Mouse (Mus musculus) limb, embryonic 12.5 days (tissue): ENCODE data around the gene Nrtn. TPM values are rescaled to one million over a fixed set of nuclear protein-coding genes. Genes with fewer than 3 reads are reported as not detected.

Experiments used
- ATAC-seq: fragments of 200-750 bp; cut with Nextera tagmentation; 2 replicates; pipeline ENCODE4 v1.8.0; 2017; ENCODE audit warnings: low read depth, moderate TSS enrichment; ENCODE audit not compliant: insufficient number of reproducible peaks, insufficient read depth, low FRiP score, low TSS enrichment
- H3K27ac ChIP-seq: fragments of 300-500 bp; sonication (generic); 2 replicates; pipeline ENCODE4 v1.5.1; 2016; ENCODE audit warnings: mild to moderate bottlenecking, moderate library complexity
- H3K27me3 ChIP-seq: fragments of 300-500 bp; sonication (generic); 2 replicates; pipeline ENCODE4 v1.6.1; 2016; ENCODE audit warnings: mild to moderate bottlenecking, moderate library complexity
- H3K36me3 ChIP-seq: fragments of 300-500 bp; sonication (generic); 2 replicates; pipeline ENCODE4 v1.6.1; 2016; ENCODE audit warnings: mild to moderate bottlenecking, moderate library complexity
- H3K4me1 ChIP-seq: fragments of 300-500 bp; sonication (generic); replicated peaks from 2 replicates; pipeline ENCODE4 v1.6.1; 2016
- H3K4me2 ChIP-seq: fragments of 300-500 bp; sonication (generic); 2 replicates; pipeline ENCODE4 v1.6.1; 2016; ENCODE audit warnings: mild to moderate bottlenecking, moderate library complexity
- H3K4me3 ChIP-seq: fragments of 300-500 bp; sonication (generic); replicated peaks from 2 replicates; pipeline ENCODE4 v1.5.1; 2016; ENCODE audit warnings: mild to moderate bottlenecking
- H3K9ac ChIP-seq: fragments of 300-500 bp; sonication (generic); replicated peaks from 2 replicates; pipeline ENCODE4 v1.6.1; 2016; ENCODE audit warnings: mild to moderate bottlenecking, moderate library complexity
- H3K9me3 ChIP-seq: fragments of 300-500 bp; sonication (generic); 2 replicates; pipeline ENCODE4 v1.6.1; 2016; ENCODE audit warnings: mild to moderate bottlenecking, moderate library complexity
- WGBS: fragments of 180-500 bp; shearing (Covaris S2); methylation state at CpG from one replicate; pipeline ENCODE4 v1.1.7; 2016; 5-methylcytosine and 5-hydroxymethylcytosine counted together
- polyA plus RNA-seq: library from polyadenylated mRNA; unstranded; fragments of >200 nt; fragmentation: Nextera tagmentation; extraction: Ambion mirVana; gene quantifications from 2 replicates; pipeline ENCODE4 v1.2.1, GENCODE M21; 2016

Gene Nrtn
- polyA plus RNA-seq, 1 experiment from 2014 or later = 19.6 TPM

DNA sequence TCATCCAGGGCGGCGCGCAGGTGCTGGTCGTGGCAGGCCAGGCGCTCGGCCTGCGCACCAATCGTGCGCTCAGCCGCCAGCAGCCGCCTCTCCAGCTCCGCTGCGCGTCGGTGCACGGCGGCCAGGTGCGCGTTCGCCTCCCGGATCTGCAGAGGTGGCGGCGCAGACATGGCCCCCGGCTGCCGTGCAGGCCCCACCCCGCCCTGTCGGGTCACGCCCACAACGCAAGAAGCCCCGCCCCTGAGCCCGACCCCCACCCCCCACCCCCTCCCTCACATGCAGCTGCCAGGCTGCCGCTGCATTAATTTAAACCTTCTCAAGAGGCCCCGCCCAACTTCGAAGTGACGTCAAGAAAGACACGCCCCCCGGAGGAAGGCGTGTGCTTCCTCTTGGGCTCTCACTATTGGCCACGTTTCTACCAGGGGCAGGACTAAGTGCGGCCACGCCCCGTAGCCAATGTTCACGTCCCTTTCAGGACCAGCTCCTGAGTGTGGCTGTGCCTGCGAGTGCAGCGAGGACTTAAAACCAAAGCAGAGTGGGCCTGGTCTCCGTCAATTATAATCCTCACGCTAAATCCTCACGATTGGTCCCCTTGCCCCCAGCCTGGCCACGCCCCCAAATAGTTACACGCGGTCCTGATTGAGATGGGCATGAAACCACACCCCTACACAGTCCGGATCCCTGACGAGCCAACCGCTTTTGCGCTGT lies 40.5 kb downstream of the Nrtn start:
- peak overlapping the region; percentile 82 for H3K4me3 ChIP-seq
- H3K9me3 ChIP-seq = no peaks in the 10 kb centered on the region
- H3K9ac ChIP-seq = peak overlapping the region; percentile 91
- no peaks in the 10 kb centered on the region for H3K27me3 ChIP-seq
- peaks cover 24% of the 10 kb centered on the region for H3K36me3 ChIP-seq
- peak; percentile 92 for ATAC-seq
- peaks cover 32% of the 10 kb centered on the region for H3K4me1 ChIP-seq
- H3K27ac ChIP-seq = peak overlapping the region; percentile 85
- peak overlapping the region; percentile 77 for H3K4me2 ChIP-seq
- under 1% methylated on average over 55 of the region's 55 CpGs for WGBS

DNA sequence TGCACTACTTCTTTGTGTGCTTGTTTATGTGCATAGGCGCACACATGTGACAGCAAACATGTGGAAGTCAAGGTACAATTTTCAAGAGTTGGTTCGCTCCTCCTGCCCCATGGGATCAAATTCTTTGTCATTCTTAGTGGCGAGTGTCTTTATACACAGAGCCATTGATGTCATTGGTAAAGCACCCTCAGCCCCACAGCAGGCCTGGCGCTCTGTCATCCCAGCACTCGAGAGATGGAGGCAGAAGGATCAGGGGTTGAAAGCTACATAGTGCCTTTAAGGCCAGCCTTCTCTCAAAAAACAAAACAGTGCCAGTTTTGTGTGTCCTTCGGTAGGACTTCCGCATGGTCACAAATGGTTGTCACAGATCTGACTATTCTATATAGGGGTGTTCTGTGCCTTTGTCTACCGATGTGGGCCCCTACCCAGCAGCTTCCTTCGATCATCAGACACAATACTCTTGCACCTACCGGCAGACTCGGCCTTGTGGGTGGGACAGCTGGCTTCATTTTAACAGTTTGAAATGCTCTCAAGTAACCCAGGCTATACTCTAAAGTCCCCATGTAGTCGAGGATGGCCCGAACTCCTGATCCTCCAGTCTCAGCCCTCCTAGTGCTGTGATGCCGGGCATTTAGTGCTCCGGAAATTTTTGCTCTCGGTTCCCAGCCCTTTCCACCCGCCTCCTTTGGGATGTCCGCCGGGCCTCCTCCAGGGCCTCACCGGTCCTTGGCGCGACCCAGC lies 41.2 kb downstream of the Nrtn start:
- 26% methylated on average over 22 of the region's 22 CpGs for WGBS
- Histone ChIP-seq H3K4me1 (peaks cover 30% of the 10 kb centered on the region), H3K27ac (peak overlapping the region; percentile 85), H3K27me3 (no peaks in the 10 kb centered on the region), H3K4me2 (peak overlapping the region; percentile 77), H3K4me3 (peak overlapping the region; percentile 82), H3K36me3 (peaks cover 24% of the 10 kb centered on the region), H3K9me3 (no peaks in the 10 kb centered on the region), H3K9ac (peak overlapping the region; percentile 74)
- peak; percentile 21; the same call in 1 of the 2 replicates for ATAC-seq

DNA sequence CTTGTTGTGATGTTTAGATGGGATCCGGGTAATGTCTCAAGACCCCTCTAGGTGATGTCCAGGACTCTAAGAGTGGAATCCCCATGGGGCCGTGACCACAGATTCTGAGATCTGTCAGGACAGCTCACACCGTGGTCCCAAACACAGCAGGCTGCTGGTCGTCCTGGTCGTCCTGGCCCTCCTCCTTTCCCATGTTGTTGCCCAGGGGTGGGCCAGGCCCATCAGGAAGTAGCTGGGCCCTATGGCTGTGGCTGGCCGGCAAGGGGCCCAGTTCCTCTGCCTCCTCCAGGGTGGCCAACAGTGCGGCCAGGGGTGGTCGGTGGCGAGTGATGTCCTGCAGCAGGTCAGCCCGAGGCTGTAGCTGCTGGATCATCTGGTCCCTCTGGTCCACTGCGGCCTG lies 42.0 kb downstream of the Nrtn start:
- Histone ChIP-seq H3K9me3 (no peaks in the 10 kb centered on the region), H3K27ac (no peak overlapping the region), H3K36me3 (peaks cover 26% of the 10 kb centered on the region), H3K4me3 (peak overlapping the region; percentile 82), H3K4me2 (peak overlapping the region; percentile 77), H3K4me1 (peaks cover 30% of the 10 kb centered on the region), H3K27me3 (no peaks in the 10 kb centered on the region), H3K9ac (peak overlapping the region; percentile 74; the same call in 1 of the 2 replicates)
- 51% methylated on average over 11 of the region's 11 CpGs for WGBS
- no peak for ATAC-seq

DNA sequence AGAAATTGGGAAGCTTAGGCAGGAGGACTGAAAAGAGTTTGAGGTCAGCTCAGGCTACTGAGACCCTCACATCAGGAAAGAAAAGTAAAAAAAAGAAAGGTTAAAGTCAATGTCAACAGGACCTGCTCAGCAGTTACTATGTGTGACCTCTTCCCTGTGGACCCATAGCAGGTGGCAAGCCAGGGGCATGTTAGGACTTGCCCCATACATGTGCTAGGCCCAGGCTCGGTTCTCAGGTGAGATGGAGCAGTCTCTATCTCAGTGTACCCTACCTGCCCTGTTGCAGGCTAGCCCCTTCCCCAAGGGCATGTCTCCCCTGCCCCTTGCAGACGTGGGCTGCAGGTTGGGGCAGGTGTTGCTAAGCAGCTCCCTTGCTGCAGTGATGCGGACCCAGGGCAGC lies 47.6 kb downstream of the Nrtn start:
- Histone ChIP-seq H3K36me3 (peaks cover 82% of the 10 kb centered on the region), H3K4me2 (no peak overlapping the region), H3K9me3 (no peaks in the 10 kb centered on the region), H3K27me3 (no peaks in the 10 kb centered on the region), H3K4me3 (no peak overlapping the region), H3K9ac (no peak overlapping the region), H3K4me1 (no peaks in the 10 kb centered on the region), H3K27ac (no peak overlapping the region)
- no peak for ATAC-seq
- 87% methylated on average over 3 of the region's 3 CpGs for WGBS

DNA sequence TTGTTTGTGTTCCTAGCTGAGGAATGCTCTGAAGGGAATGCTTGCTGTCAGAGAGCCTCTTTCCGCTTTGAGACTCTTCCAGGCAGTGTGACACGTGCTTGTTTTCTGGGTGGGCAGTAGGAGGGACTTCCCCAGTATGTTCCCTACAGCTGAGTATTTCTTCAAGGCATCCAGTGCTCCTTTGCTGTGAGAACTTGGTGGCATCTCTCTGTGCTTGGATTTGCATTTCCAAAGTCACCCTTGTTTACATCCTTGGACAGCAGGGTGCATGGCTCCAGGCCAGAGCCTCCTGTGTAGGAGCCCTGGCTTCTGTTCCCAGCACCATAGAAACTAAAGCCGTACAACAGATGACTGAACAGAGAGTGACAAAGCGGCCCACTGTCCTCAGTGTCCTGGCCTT lies 48.6 kb downstream of the Nrtn start:
- Histone ChIP-seq H3K9me3 (no peaks in the 10 kb centered on the region), H3K4me2 (no peak overlapping the region), H3K4me1 (no peaks in the 10 kb centered on the region), H3K9ac (no peak overlapping the region), H3K27ac (no peak overlapping the region), H3K27me3 (no peaks in the 10 kb centered on the region), H3K36me3 (peaks cover 92% of the 10 kb centered on the region), H3K4me3 (no peak overlapping the region)
- WGBS = 90% methylated on average over 4 of the region's 4 CpGs
- no peak for ATAC-seq

DNA sequence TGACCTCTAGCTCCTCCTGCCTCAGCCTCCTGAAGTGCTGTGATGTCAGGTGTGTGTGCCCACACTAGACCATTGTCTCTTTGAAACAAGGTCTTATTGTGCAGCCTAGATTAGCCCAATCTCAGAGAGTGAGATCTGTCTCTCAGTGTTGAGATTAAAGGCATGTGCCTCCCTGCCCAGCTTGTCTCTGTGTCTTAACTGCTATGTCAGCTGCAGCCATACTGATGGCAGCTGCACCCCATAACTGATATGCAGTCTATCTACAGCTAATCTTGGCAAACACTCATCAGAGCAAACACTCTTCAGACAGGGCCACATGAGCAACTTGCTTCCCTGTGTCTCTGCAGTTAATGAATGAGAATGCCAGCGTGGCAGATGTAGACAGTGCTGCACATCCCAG lies 50.8 kb downstream of the Nrtn start:
- ATAC-seq = no peak
- H3K36me3 ChIP-seq = peaks cover 99% of the 10 kb centered on the region
- WGBS = 95% methylated on average over 1 of the region's 1 CpGs

DNA sequence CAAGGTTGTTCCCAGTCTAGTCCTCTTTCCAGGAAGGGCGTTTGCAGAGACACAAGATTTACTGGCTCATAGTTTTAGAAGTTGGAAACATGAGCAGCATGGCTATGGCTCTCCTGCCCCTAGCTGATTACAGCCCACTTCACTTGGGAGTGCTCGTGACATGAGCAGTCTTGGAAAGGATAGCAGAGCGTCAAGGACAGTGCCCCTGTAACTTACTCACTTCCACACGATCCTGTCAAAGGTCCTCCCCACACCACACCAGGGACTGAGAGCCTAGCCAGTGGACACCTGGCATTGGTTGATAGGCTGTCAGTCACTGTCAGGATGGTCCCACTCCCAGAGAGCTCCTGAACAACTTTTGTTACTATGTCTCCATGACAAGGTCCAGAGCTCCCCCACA lies 54.3 kb downstream of the Nrtn start:
- ATAC-seq = no peak
- 84% methylated on average over 4 of the region's 4 CpGs for WGBS

More for the DNA sequence above, 50.8 kb downstream of the Nrtn start:
- H3K27ac ChIP-seq = no peak overlapping the region
- no peak overlapping the region for H3K9ac ChIP-seq
- H3K4me3 ChIP-seq = no peak overlapping the region
- H3K27me3 ChIP-seq = no peaks in the 10 kb centered on the region
- H3K4me2 ChIP-seq = no peak overlapping the region
- H3K9me3 ChIP-seq = no peaks in the 10 kb centered on the region
- H3K4me1 ChIP-seq = no peaks in the 10 kb centered on the region

More for the DNA sequence above, 54.3 kb downstream of the Nrtn start:
- H3K27ac ChIP-seq = no peak overlapping the region
- no peaks in the 10 kb centered on the region for H3K27me3 ChIP-seq
- no peak overlapping the region for H3K4me2 ChIP-seq
- no peak overlapping the region for H3K9ac ChIP-seq
- no peaks in the 10 kb centered on the region for H3K4me1 ChIP-seq
- H3K4me3 ChIP-seq = no peak overlapping the region
- no peaks in the 10 kb centered on the region for H3K9me3 ChIP-seq
- peaks cover 99% of the 10 kb centered on the region for H3K36me3 ChIP-seq

Other genes with a start within 250 kb of the Nrtn start
- gene Znrf4, start 245.1 kb downstream of the Nrtn start, polyA plus RNA-seq = not detected in 2 replicates
- gene Gm20219, start 203.1 kb downstream of the Nrtn start, polyA plus RNA-seq = 1.0 and 1.6 TPM in 2 replicates
- 103 and 113 TPM in 2 replicates for gene Safb2, start 172.9 kb downstream of the Nrtn start, polyA plus RNA-seq
- gene Safb, start 172.7 kb downstream of the Nrtn start, polyA plus RNA-seq = 151 and 156 TPM in 2 replicates
- gene 2410015M20Rik, start 147.8 kb downstream of the Nrtn start, polyA plus RNA-seq = 211 and 216 TPM in 2 replicates
- 1,768 and 1,771 TPM in 2 replicates for gene Rpl36, start 144.1 kb downstream of the Nrtn start, polyA plus RNA-seq
- gene Lonp1, start 130.6 kb downstream of the Nrtn start, polyA plus RNA-seq = 65.1 and 67.0 TPM in 2 replicates
- gene Catsperd, start 129.4 kb downstream of the Nrtn start, polyA plus RNA-seq = 0.92 and 1.3 TPM in 2 replicates
- 110 and 116 TPM in 2 replicates for gene Ranbp3, start 84.2 kb downstream of the Nrtn start, polyA plus RNA-seq
- 410 and 419 TPM in 2 replicates for gene Ndufa11, start 39.8 kb downstream of the Nrtn start, polyA plus RNA-seq
- gene Vmac, start 39.5 kb downstream of the Nrtn start, polyA plus RNA-seq = 16.5 and 23.1 TPM in 2 replicates
- 42.0 and 46.7 TPM in 2 replicates for gene Dus3l, start 7.2 kb upstream of the Nrtn start, polyA plus RNA-seq
- 0.69 and 1.3 TPM in 2 replicates for gene Prr22, start 12.7 kb upstream of the Nrtn start, polyA plus RNA-seq
- gene Rfx2, start 73.5 kb upstream of the Nrtn start, polyA plus RNA-seq = 3.6 and 4.1 TPM in 2 replicates
- not detected in 2 replicates for gene Acsbg2, start 116.9 kb upstream of the Nrtn start, polyA plus RNA-seq
- gene 1700061G19Rik, start 117.9 kb upstream of the Nrtn start, polyA plus RNA-seq = 0.26 and 0.52 TPM in 2 replicates
- gene Mllt1, start 177.9 kb upstream of the Nrtn start, polyA plus RNA-seq = 93.0 and 97.1 TPM in 2 replicates
- not detected in 2 replicates for gene Acer1, start 224.6 kb upstream of the Nrtn start, polyA plus RNA-seq
- gene Clpp, start 232.8 kb upstream of the Nrtn start, polyA plus RNA-seq = 147 and 151 TPM in 2 replicates
- gene Alkbh7, start 239.8 kb upstream of the Nrtn start, polyA plus RNA-seq = 37.6 and 39.8 TPM in 2 replicates
- gene Pspn, start 242.5 kb upstream of the Nrtn start, polyA plus RNA-seq = not detected in 2 replicates